Mouse (Mus musculus) C2C12 (cell line): ENCODE data around the gene Myo5c.

Source experiments
- CTCF ChIP-seq: IDR thresholded peaks from one replicate; pipeline ENCODE4 v1.5.1; 2011; ENCODE audit not compliant: control insufficient read depth, insufficient read depth, insufficient read length
- FOSL1 ChIP-seq: IDR thresholded peaks from one replicate; pipeline ENCODE4 v1.8.0; 2011; ENCODE audit warnings: mild to moderate bottlenecking, low read length; ENCODE audit not compliant: poor library complexity, insufficient read depth, severe bottlenecking
- MYOD1 ChIP-seq: IDR thresholded peaks from one replicate; pipeline ENCODE4 v1.6.1; 2011; ENCODE audit warnings: low read depth; ENCODE audit not compliant: control insufficient read depth, insufficient read length
- MYOG ChIP-seq: IDR thresholded peaks from one replicate; pipeline ENCODE4 v1.6.1; 2011; ENCODE audit not compliant: control insufficient read depth, insufficient read length; ENCODE audit errors: extremely low read depth
- USF1 ChIP-seq: IDR thresholded peaks from one replicate; pipeline ENCODE4 v1.6.1; 2011; ENCODE audit warnings: low read depth, mild to moderate bottlenecking, control low read depth, moderate library complexity

DNA sequence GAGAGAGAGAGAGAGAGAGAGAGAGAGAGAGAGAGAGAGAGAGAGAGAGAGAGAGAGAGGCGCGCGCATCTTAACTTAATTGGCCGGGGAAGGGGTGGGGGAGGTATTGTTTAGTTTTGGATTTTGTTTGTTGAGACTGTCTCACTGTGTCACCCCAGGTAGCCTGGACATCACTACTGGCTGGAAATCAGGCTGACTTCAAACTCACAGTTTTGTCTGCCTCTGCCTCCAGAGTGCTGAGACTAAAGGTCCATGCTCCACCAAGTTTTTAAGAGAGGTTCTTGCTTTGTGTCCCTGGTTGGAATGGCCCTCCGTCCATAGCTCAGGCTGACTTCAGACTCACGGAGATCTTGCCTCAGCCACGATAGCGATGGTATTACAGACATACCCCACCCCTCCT lies 1.0 kb downstream of the Myo5c start:
- TF ChIP-seq FOSL1 (no peak), CTCF (no peak), USF1 (no peak), MYOG (no peak), MYOD1 (no peak)
